Mouse (Mus musculus): ENCODE results near the gene Mrgprf.

DNA sequence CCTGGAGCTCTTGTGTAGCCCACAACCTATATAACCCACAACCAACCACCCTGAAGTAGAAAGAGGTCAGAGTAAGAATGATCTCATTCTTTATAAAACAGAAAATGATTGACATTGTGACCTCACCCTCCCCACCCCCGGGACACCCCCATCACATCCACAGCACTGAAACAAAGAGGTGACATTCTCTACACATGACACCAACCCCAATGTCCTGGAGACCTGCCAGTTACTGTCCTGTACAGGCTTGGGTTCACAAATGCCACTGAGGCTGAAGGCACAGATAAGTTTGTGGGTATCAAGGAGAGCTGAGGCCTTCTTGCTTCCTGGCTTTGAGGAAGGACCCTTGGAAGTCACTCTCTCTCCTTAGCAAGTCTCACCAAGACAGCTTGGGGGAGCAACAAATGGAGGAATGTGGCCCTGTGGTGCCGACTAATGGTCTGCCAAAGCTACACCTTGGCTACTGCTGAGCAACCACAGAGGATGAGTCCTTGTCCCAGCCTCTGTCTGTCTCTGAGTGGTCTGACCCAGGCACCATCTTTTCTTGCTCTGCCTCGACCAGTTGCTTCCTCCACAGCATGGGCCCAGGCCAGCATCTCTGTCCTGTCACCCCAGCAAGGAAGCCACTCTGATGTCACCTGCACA, 46.5 kb upstream of the Mrgprf start:
- TF ChIP-seq POLR2AphosphoS2 (IDR thresholded peaks at IDR 0.05; ENCODE audit: insufficient read length, low read depth) (no peak), TCF12 (IDR thresholded peaks at IDR 0.05; ENCODE audit: insufficient read depth, poor library complexity, severe bottlenecking) (no peak), POLR2A (IDR thresholded peaks at IDR 0.05; ENCODE audit: insufficient read length, low read depth) (no peak), TCF3 (IDR thresholded peaks at IDR 0.05; ENCODE audit: insufficient read length, low read depth) (no peak), MAX (IDR thresholded peaks at IDR 0.05; ENCODE audit: low read depth) (no peak), USF1 (IDR thresholded peaks at IDR 0.05; ENCODE audit: low read depth) (no peak), E2F4 (IDR thresholded peaks at IDR 0.05; ENCODE audit: insufficient read depth) (no peak)

Measured in myocyte (in vitro differentiated cells).